Mouse (Mus musculus) forebrain, embryonic 11.5 days (tissue): ENCODE results near the gene Krtap2-4. TPM values are rescaled to one million over a fixed set of nuclear protein-coding genes. Genes with fewer than 3 reads are reported as not detected.
"Not testable (repeated sequence)": the region's sequence is repeated elsewhere in the genome, so short reads cannot be mapped to it uniquely, and the experiment has no call there.

Experiments used
- ATAC-seq: fragments of 200-750 bp; cut with Nextera tagmentation; replicated peaks from 2 replicates; pipeline ENCODE4 v1.8.0; 2017; ENCODE audit warnings: moderate TSS enrichment; ENCODE audit not compliant: low FRiP score
- DNase-seq: peaks from one replicate; pipeline ENCODE4 v3.0.0-alpha.2; 2017; ENCODE audit warnings: low spot score
- H3K27ac ChIP-seq: fragments of 300-500 bp; sonication (generic); 2 replicates; pipeline ENCODE4 v1.5.1; 2014; ENCODE audit warnings: low read depth, low read length
- H3K27me3 ChIP-seq: fragments of 300-500 bp; sonication (generic); 2 replicates; pipeline ENCODE4 v1.6.1; 2014; ENCODE audit warnings: mild to moderate bottlenecking, low read length, mixed read lengths; ENCODE audit not compliant: control insufficient read depth, insufficient read depth
- H3K36me3 ChIP-seq: fragments of 300-500 bp; sonication (generic); 2 replicates; pipeline ENCODE4 v1.6.1; 2014; ENCODE audit warnings: mild to moderate bottlenecking, low read length, moderate library complexity, mixed read lengths; ENCODE audit not compliant: control insufficient read depth, insufficient read depth
- H3K4me1 ChIP-seq: fragments of 300-500 bp; sonication (generic); replicated peaks from 2 replicates; pipeline ENCODE4 v1.6.1; 2014; ENCODE audit warnings: low read length, mixed read lengths; ENCODE audit not compliant: control insufficient read depth, insufficient read depth
- H3K4me2 ChIP-seq: fragments of 300-500 bp; sonication (generic); 2 replicates; pipeline ENCODE4 v1.6.1; 2014; ENCODE audit warnings: low read depth, mild to moderate bottlenecking, low read length, moderate library complexity, mixed read lengths; ENCODE audit not compliant: severe bottlenecking
- H3K4me3 ChIP-seq: fragments of 300-500 bp; sonication (generic); 2 replicates; pipeline ENCODE4 v1.5.1; 2014; ENCODE audit warnings: low read depth, low read length
- H3K9ac ChIP-seq: fragments of 300-500 bp; sonication (generic); 2 replicates; pipeline ENCODE4 v1.6.1; 2014; ENCODE audit warnings: low read length
- H3K9me3 ChIP-seq: fragments of 300-500 bp; sonication (generic); 2 replicates; pipeline ENCODE4 v1.6.1; 2016; ENCODE audit warnings: low read length, mixed read lengths; ENCODE audit not compliant: control insufficient read depth
- WGBS: fragments of 180-500 bp; shearing (Covaris S2); extraction: QIAGEN DNeasy Blood & Tissue Kit; methylation state at CpG from one replicate; pipeline ENCODE4 v1.1.7; 2014; 5-methylcytosine and 5-hydroxymethylcytosine counted together
- polyA plus RNA-seq: library from polyadenylated mRNA; unstranded; fragments of >200 nt; fragmentation: Nextera tagmentation; extraction: Ambion mirVana; gene quantifications from 2 replicates; pipeline ENCODE4 v1.2.1, GENCODE M21; 2014

The Krtap2-4 gene
- polyA plus RNA-seq, 1 experiment from 2014 or later, result not detected

GRCm38 (mm10) chr11:99603208-99603607, 11.4 kb downstream of the Krtap2-4 start, which contains the start of gene Gm11938:
Gene Gm11938 (minus strand): TSS chr11:99603308.
- not testable (repeated sequence) for H3K27ac ChIP-seq, H3K4me3 ChIP-seq, H3K27me3 ChIP-seq, H3K36me3 ChIP-seq, H3K9me3 ChIP-seq, H3K9ac ChIP-seq, ATAC-seq, DNase-seq, H3K4me2 ChIP-seq, H3K4me1 ChIP-seq
- WGBS, result 80% methylated on average over 1 of the region's 1 CpGs

- not testable (repeated sequence) for H3K4me2 ChIP-seq, H3K27me3 ChIP-seq, H3K4me1 ChIP-seq, H3K9me3 ChIP-seq, ATAC-seq, H3K27ac ChIP-seq, DNase-seq, H3K36me3 ChIP-seq, H3K4me3 ChIP-seq, H3K9ac ChIP-seq
- WGBS, result 80% methylated on average over 6 of the region's 6 CpGs
These were observed 16.9 kb downstream of the Krtap2-4 start, which contains the start of gene Krtap9-3 for GRCm38 (mm10) chr11:99597742-99598141. Gene Krtap9-3 (minus strand): TSS chr11:99598105.

- ATAC-seq, result no peak
- Histone ChIP-seq H3K36me3 (no peaks in the 10 kb centered on the region), H3K9me3 (no peaks in the 10 kb centered on the region), H3K4me2 (no peak within 1 kb of the TSS), H3K27ac (no peak within 1 kb of the TSS), H3K4me1 (no peaks in the 10 kb centered on the region), H3K27me3 (no peaks in the 10 kb centered on the region), H3K9ac (no peak within 1 kb of the TSS), H3K4me3 (no peak within 1 kb of the TSS)
- DNase-seq, result no peak
- 87% methylated on average over 6 of the region's 6 CpGs for WGBS
These were observed 23.7 kb downstream of the Krtap2-4 start, which contains the start of gene Krtap1-3 for GRCm38 (mm10) chr11:99590981-99591380. Gene Krtap1-3 (minus strand): TSS chr11:99591339.

GRCm38 (mm10) chr11:99585096-99585495, 29.6 kb downstream of the Krtap2-4 start:
- Histone ChIP-seq H3K9ac (no peak overlapping the region), H3K36me3 (no peaks in the 10 kb centered on the region)
- 95% methylated on average over 7 of the region's 7 CpGs for WGBS

GRCm38 (mm10) chr11:99583245-99583704, 31.4 kb downstream of the Krtap2-4 start, which contains the start of gene Krtap1-4:
Gene Krtap1-4 (minus strand): TSS chr11:99583654.
- no peak within 1 kb of the TSS for H3K4me3 ChIP-seq
- no peak for DNase-seq
- 75% methylated on average over 5 of the region's 5 CpGs for WGBS
- no peak within 1 kb of the TSS for H3K27ac ChIP-seq
- no peak within 1 kb of the TSS for H3K9ac ChIP-seq
- H3K4me1 ChIP-seq, result no peaks in the 10 kb centered on the region
- no peaks in the 10 kb centered on the region for H3K9me3 ChIP-seq
- no peak for ATAC-seq
- no peak within 1 kb of the TSS for H3K4me2 ChIP-seq
- H3K27me3 ChIP-seq, result no peaks in the 10 kb centered on the region
- no peaks in the 10 kb centered on the region for H3K36me3 ChIP-seq

More at GRCm38 (mm10) chr11:99585096-99585495, 29.6 kb downstream of the Krtap2-4 start:
- no peaks in the 10 kb centered on the region for H3K27me3 ChIP-seq
- no peaks in the 10 kb centered on the region for H3K9me3 ChIP-seq
- no peak for ATAC-seq
- no peak for DNase-seq
- H3K27ac ChIP-seq, result no peak overlapping the region
- H3K4me2 ChIP-seq, result no peak overlapping the region
- H3K4me3 ChIP-seq, result no peak overlapping the region
- H3K4me1 ChIP-seq, result no peaks in the 10 kb centered on the region

GRCm38 (mm10) chr11:99581564-99581963, 33.1 kb downstream of the Krtap2-4 start:
- Histone ChIP-seq H3K27ac (no peak overlapping the region), H3K9ac (no peak overlapping the region), H3K36me3 (no peaks in the 10 kb centered on the region), H3K4me1 (no peaks in the 10 kb centered on the region), H3K9me3 (no peaks in the 10 kb centered on the region), H3K27me3 (no peaks in the 10 kb centered on the region), H3K4me2 (no peak overlapping the region), H3K4me3 (no peak overlapping the region)
- ATAC-seq (no peak), DNase-seq (no peak)
- WGBS, result 87% methylated on average over 6 of the region's 6 CpGs

- DNase-seq (no peak), ATAC-seq (no peak)
- Histone ChIP-seq H3K9ac (no peak overlapping the region), H3K27ac (no peak overlapping the region), H3K4me1 (no peaks in the 10 kb centered on the region), H3K27me3 (no peaks in the 10 kb centered on the region), H3K4me2 (no peak overlapping the region), H3K36me3 (no peaks in the 10 kb centered on the region), H3K4me3 (no peak overlapping the region), H3K9me3 (no peaks in the 10 kb centered on the region)
- WGBS, result 93% methylated on average over 5 of the region's 5 CpGs
These were observed 33.6 kb downstream of the Krtap2-4 start for GRCm38 (mm10) chr11:99581051-99581450.

- H3K36me3 ChIP-seq, result no peaks in the 10 kb centered on the region
- no peak within 1 kb of the TSS for H3K4me3 ChIP-seq
- H3K27ac ChIP-seq, result no peak within 1 kb of the TSS
- no peak within 1 kb of the TSS for H3K9ac ChIP-seq
- DNase-seq (no peak), ATAC-seq (no peak)
- H3K4me2 ChIP-seq, result no peak within 1 kb of the TSS
- no peaks in the 10 kb centered on the region for H3K9me3 ChIP-seq
- 85% methylated on average over 6 of the region's 6 CpGs for WGBS
- H3K27me3 ChIP-seq, result no peaks in the 10 kb centered on the region
- H3K4me1 ChIP-seq, result no peaks in the 10 kb centered on the region
These were observed 34.0 kb downstream of the Krtap2-4 start, which contains the start of gene Krtap1-5 for GRCm38 (mm10) chr11:99580636-99581035. Gene Krtap1-5 (minus strand): TSS chr11:99581016.

GRCm38 (mm10) chr11:99574106-99574505, 40.5 kb downstream of the Krtap2-4 start:
- H3K9ac ChIP-seq, result no peak overlapping the region
- peak; percentile 76 for ATAC-seq

More at GRCm38 (mm10) chr11:99574106-99574505, 40.5 kb downstream of the Krtap2-4 start:
- H3K27me3 ChIP-seq, result no peaks in the 10 kb centered on the region
- H3K4me2 ChIP-seq, result 0 out of 2 replicates have a peak overlapping the region, but pooled peaks have one; percentile 26
- DNase-seq, result peak; percentile 91
- H3K4me1 ChIP-seq, result no peaks in the 10 kb centered on the region
- H3K9me3 ChIP-seq, result no peaks in the 10 kb centered on the region
- WGBS, result 6% methylated on average over 7 of the region's 7 CpGs
- H3K36me3 ChIP-seq, result no peaks in the 10 kb centered on the region
- H3K4me3 ChIP-seq, result no peak overlapping the region
- H3K27ac ChIP-seq, result no peak overlapping the region
